ENCODE assay signal across 19 mouse cellular contexts in genomic region chr4:83861706-83862105, GRCm38 (mm10).
DNase-seq lines count a peak whose midpoint lies in the region; ATAC-seq and TF ChIP-seq lines count a peak whose summit lies in the region.
"Had no signal": no experiment of that assay in that cellular context is flagged by ENCODE, and none has a peak within 500 bp of the region (broad histone marks: within the 10 kb centered on the region; RNA-seq: fewer than 3 reads in every experiment).

No protein-coding gene starts in this region.

- H3K9me3 ChIP-seq in hindbrain, embryonic 16.5 days (ENCODE audit: control insufficient read depth, low read length), result no peaks in the 10 kb centered on the region
- no peaks in the 10 kb centered on the region for H3K9me3 ChIP-seq in hindbrain, embryonic 11.5 days (ENCODE audit: control insufficient read depth, low read length)
- H3K9me3 ChIP-seq in midbrain, postnatal 0 days (ENCODE audit: low read length), result no peaks in the 10 kb centered on the region
- H3K9me3 ChIP-seq in midbrain, embryonic 15.5 days, result no peaks in the 10 kb centered on the region
- no peaks in the 10 kb centered on the region for H3K9me3 ChIP-seq in kidney, embryonic 15.5 days (replicated peaks)
- H3K9me3 ChIP-seq: embryonic facial prominence, embryonic 13.5 days; heart, embryonic 13.5 days; limb, embryonic 13.5 days; liver, embryonic 15.5 days had no signal

- H3K36me3 ChIP-seq in hindbrain, embryonic 16.5 days (ENCODE audit: control insufficient read depth, insufficient read depth, low read length), result no peaks in the 10 kb centered on the region
- H3K36me3 ChIP-seq in hindbrain, embryonic 11.5 days (ENCODE audit: control insufficient read depth, insufficient read depth, low read length), result no peaks in the 10 kb centered on the region
- no peaks in the 10 kb centered on the region for H3K36me3 ChIP-seq in midbrain, postnatal 0 days (ENCODE audit: insufficient read depth, low read length)
- H3K36me3 ChIP-seq in midbrain, embryonic 15.5 days (replicated peaks), result no peaks in the 10 kb centered on the region
- no peaks in the 10 kb centered on the region for H3K36me3 ChIP-seq in kidney, embryonic 15.5 days
- H3K36me3 ChIP-seq: embryonic facial prominence, embryonic 13.5 days; heart, embryonic 13.5 days; limb, embryonic 13.5 days; liver, embryonic 15.5 days had no signal

- 0 out of 2 replicates have a peak, but pooled peaks have one; percentile 37 for ATAC-seq in hindbrain, embryonic 16.5 days
- no peak for ATAC-seq in hindbrain, embryonic 11.5 days (ENCODE audit: low FRiP score)
- no peak for ATAC-seq in midbrain, postnatal 0 days (ENCODE audit: low FRiP score)
- ATAC-seq in midbrain, embryonic 15.5 days (replicated peaks), result no peak
- no peak for ATAC-seq in kidney, embryonic 15.5 days (replicated peaks; ENCODE audit: low FRiP score)
- ATAC-seq: inflammation-experienced regulatory T-cells, adult 6 months had no signal

- no peaks in the 10 kb centered on the region for H3K4me1 ChIP-seq in hindbrain, embryonic 16.5 days (ENCODE audit: control insufficient read depth, insufficient read depth, low read depth, low read length)
- no peaks in the 10 kb centered on the region for H3K4me1 ChIP-seq in hindbrain, embryonic 11.5 days (replicated peaks; ENCODE audit: control insufficient read depth, insufficient read depth, low read length)
- no peaks in the 10 kb centered on the region for H3K4me1 ChIP-seq in midbrain, postnatal 0 days (ENCODE audit: insufficient read depth, low read length)
- no peaks in the 10 kb centered on the region for H3K4me1 ChIP-seq in midbrain, embryonic 15.5 days
- no peaks in the 10 kb centered on the region for H3K4me1 ChIP-seq in kidney, embryonic 15.5 days
- H3K4me1 ChIP-seq: embryonic facial prominence, embryonic 13.5 days; heart, embryonic 13.5 days; liver, embryonic 15.5 days had no signal

- no peaks in the 10 kb centered on the region for H3K27me3 ChIP-seq in hindbrain, embryonic 16.5 days (replicated peaks; ENCODE audit: control insufficient read depth, insufficient read depth, low read length)
- no peaks in the 10 kb centered on the region for H3K27me3 ChIP-seq in hindbrain, embryonic 11.5 days (ENCODE audit: control insufficient read depth, insufficient read depth, low read length)
- no peaks in the 10 kb centered on the region for H3K27me3 ChIP-seq in midbrain, postnatal 0 days (ENCODE audit: insufficient read depth, low read length)
- no peaks in the 10 kb centered on the region for H3K27me3 ChIP-seq in midbrain, embryonic 15.5 days (replicated peaks)
- no peaks in the 10 kb centered on the region for H3K27me3 ChIP-seq in kidney, embryonic 15.5 days
- H3K27me3 ChIP-seq: embryonic facial prominence, embryonic 13.5 days; heart, embryonic 13.5 days; limb, embryonic 13.5 days; liver, embryonic 15.5 days had no signal

- no peak overlapping the region for H3K27ac ChIP-seq in hindbrain, embryonic 16.5 days (ENCODE audit: low read depth, low read length)
- no peak overlapping the region for H3K27ac ChIP-seq in hindbrain, embryonic 11.5 days (ENCODE audit: low read depth, low read length)
- no peak overlapping the region for H3K27ac ChIP-seq in midbrain, postnatal 0 days (ENCODE audit: low read depth, low read length)
- no peak overlapping the region for H3K27ac ChIP-seq in midbrain, embryonic 15.5 days
- no peak overlapping the region for H3K27ac ChIP-seq in layer of hippocampus, adult 2 months
- H3K27ac ChIP-seq in kidney, embryonic 15.5 days, result no peak overlapping the region
- H3K27ac ChIP-seq: embryonic facial prominence, embryonic 13.5 days; heart, embryonic 13.5 days; limb, embryonic 13.5 days; liver, embryonic 15.5 days had no signal

- no peak overlapping the region for H3K4me2 ChIP-seq in hindbrain, embryonic 16.5 days (ENCODE audit: low read length)
- no peak overlapping the region for H3K4me2 ChIP-seq in hindbrain, embryonic 11.5 days (replicated peaks; ENCODE audit: low read depth, low read length)
- H3K4me2 ChIP-seq in midbrain, postnatal 0 days (ENCODE audit: low read depth, low read length, poor library complexity, severe bottlenecking), result no peak overlapping the region
- H3K4me2 ChIP-seq in midbrain, embryonic 15.5 days, result no peak overlapping the region
- H3K4me2 ChIP-seq in kidney, embryonic 15.5 days, result no peak overlapping the region
- H3K4me2 ChIP-seq: embryonic facial prominence, embryonic 13.5 days; heart, embryonic 13.5 days; limb, embryonic 13.5 days; liver, embryonic 15.5 days had no signal

- TF ChIP-seq CTCF in midbrain, postnatal 0 days (IDR thresholded peaks at IDR 0.05), result no peak
- no peak for TF ChIP-seq CTCF in layer of hippocampus, adult 2 months (conservative IDR thresholded peaks at IDR 0.05)

- no peak for DNase-seq in hindbrain, embryonic 11.5 days (ENCODE audit: low spot score)
- DNase-seq in midbrain, postnatal 0 days (ENCODE audit: low spot score), result peak; percentile 52
- peak; percentile 18 to 26 for DNase-seq in layer of hippocampus, adult 2 months (ENCODE audit: low spot score in 2 of 2)
- DNase-seq in natural killer cell, adult 2 months (ENCODE audit: low spot score in 2 of 2), result no peak
- DNase-seq: adrenal gland, adult 8-10 months; cerebellum, adult 2 months; heart, postnatal 4 days; kidney, adult 8-10 months; kidney, postnatal 4 days; lung, postnatal 36 days; thymus, adult 2 months had no signal

- H3K9ac ChIP-seq in hindbrain, embryonic 16.5 days (ENCODE audit: low read depth, low read length), result no peak overlapping the region
- H3K9ac ChIP-seq in hindbrain, embryonic 11.5 days (ENCODE audit: low read depth, low read length), result no peak overlapping the region
- no peak overlapping the region for H3K9ac ChIP-seq in midbrain, postnatal 0 days (replicated peaks; ENCODE audit: low read length, poor library complexity, severe bottlenecking)
- H3K9ac ChIP-seq in midbrain, embryonic 15.5 days, result no peak overlapping the region
- no peak overlapping the region for H3K9ac ChIP-seq in kidney, embryonic 15.5 days
- H3K9ac ChIP-seq: embryonic facial prominence, embryonic 13.5 days; heart, embryonic 13.5 days; limb, embryonic 13.5 days; liver, embryonic 15.5 days had no signal

- H3K4me3 ChIP-seq in hindbrain, embryonic 16.5 days (ENCODE audit: low read length), result no peak overlapping the region
- H3K4me3 ChIP-seq in hindbrain, embryonic 11.5 days (ENCODE audit: low read depth, low read length), result no peak overlapping the region
- no peak overlapping the region for H3K4me3 ChIP-seq in midbrain, postnatal 0 days (ENCODE audit: low read depth, low read length)
- no peak overlapping the region for H3K4me3 ChIP-seq in midbrain, embryonic 15.5 days
- H3K4me3 ChIP-seq in layer of hippocampus, adult 2 months, result no peak overlapping the region
- no peak overlapping the region for H3K4me3 ChIP-seq in kidney, embryonic 15.5 days (replicated peaks)
- H3K4me3 ChIP-seq: embryonic facial prominence, embryonic 13.5 days; heart, embryonic 13.5 days; limb, embryonic 13.5 days; liver, embryonic 15.5 days had no signal

- 57% methylated on average over 3 of the region's 3 CpGs for WGBS in hindbrain, embryonic 16.5 days
- 79% methylated on average over 3 of the region's 3 CpGs for WGBS in hindbrain, embryonic 11.5 days
- WGBS in midbrain, postnatal 0 days, result 74% methylated on average over 3 of the region's 3 CpGs
- 63% methylated on average over 3 of the region's 3 CpGs for WGBS in midbrain, embryonic 15.5 days
- WGBS in kidney, embryonic 15.5 days, result 50% methylated on average over 3 of the region's 3 CpGs

Comparison
In these comparisons a context has a peak if more than half of its experiments do, and no peak if none do; other contexts are left out.
1. DNase-seq: peak in midbrain, postnatal 0 days (single experiment) and layer of hippocampus, adult 2 months (2 of 2); none in hindbrain, embryonic 11.5 days (single experiment) and natural killer cell, adult 2 months (0 of 2).